Mouse (Mus musculus) T-cell, adult 66 days (primary cell): ENCODE data around the gene Tmed8. TPM values are rescaled to one million over a fixed set of nuclear protein-coding genes. Genes with fewer than 3 reads are reported as not detected.

Experiments
- total RNA-seq, 2 experiments: library from RNA; stranded (reverse); gene quantifications; 3 replicates in 1 of 2; 4 replicates in 1 of 2; pipeline ENCODE4 v1.2.4; 2023

Gene Tmed8
- 10 to 100 TPM; 14.6 to 17.0 TPM for total RNA-seq

GRCm38 (mm10) chr12:87199973-87200586 lies at the start of gene Tmed8:
Gene Tmed8, minus strand, starts transcription at chr12:87200454.

GRCm38 (mm10) chr12:87238632-87239031 lies 38.4 kb upstream of the Tmed8 start, which contains the start of gene Noxred1:
Gene Noxred1, minus strand, starts transcription at chr12:87238732.

GRCm38 (mm10) chr12:87199206-87199972 lies 865 bp downstream of the Tmed8 start, which contains the start of gene Samd15:
Gene Samd15, plus strand, starts transcription at chr12:87199723.

GRCm38 (mm10) chr12:87147395-87148089 lies 52.7 kb downstream of the Tmed8 start, which contains the start of gene Pomt2:
Gene Pomt2, minus strand, starts transcription at chr12:87147968.

GRCm38 (mm10) chr12:87146966-87147365 lies 53.3 kb downstream of the Tmed8 start, which contains the start of gene Gstz1:
Gene Gstz1, plus strand, starts transcription at chr12:87147165.

Other genes starting within 250 kb of the Tmed8 start
- not detected for gene Zdhhc22, start 210.0 kb downstream of the Tmed8 start, total RNA-seq
- not detected for gene Tmem63c, start 179.1 kb downstream of the Tmed8 start, total RNA-seq
- under 1 TPM in 1 of 2 experiments, not detected in 1; 0.71 TPM for gene Ngb, start 97.9 kb downstream of the Tmed8 start, total RNA-seq
- 10 to 100 TPM; 12.9 to 14.3 TPM for gene Gstz1, start 53.3 kb downstream of the Tmed8 start, total RNA-seq
- gene Pomt2, start 52.5 kb downstream of the Tmed8 start, total RNA-seq, result 1 to 10 TPM; 6.6 to 6.8 TPM
- gene Samd15, start 731 bp downstream of the Tmed8 start, total RNA-seq, result under 1 TPM in 1 of 2 experiments, not detected in 1; 0.80 TPM
- gene Noxred1, start 38.3 kb upstream of the Tmed8 start, total RNA-seq, result under 1 TPM; 0.67 to 0.95 TPM
- gene Vipas39, start 65.8 kb upstream of the Tmed8 start, total RNA-seq, result 10 to 100 TPM; 21.2 to 25.7 TPM
- gene Ahsa1, start 66.0 kb upstream of the Tmed8 start, total RNA-seq, result 100 to 1,000 TPM; 106 to 119 TPM
- gene Ism2, start 99.3 kb upstream of the Tmed8 start, total RNA-seq, result not detected
- 10 to 100 TPM; 71.9 to 81.9 TPM for gene Sptlc2, start 187.9 kb upstream of the Tmed8 start, total RNA-seq
- 10 to 100 TPM; 39.2 to 44.1 TPM for gene Slirp, start 243.4 kb upstream of the Tmed8 start, total RNA-seq
- 10 to 100 TPM; 84.7 to 87.6 TPM for gene Alkbh1, start 243.6 kb upstream of the Tmed8 start, total RNA-seq